Mouse (Mus musculus): ENCODE measurements at regions not wholly inside any gene's neighbourhood (a gene's known extent, or its start where the extent isn't known, plus 50 kb on each side); places are given as distances from the start of the nearest gene placed in this dataset.

- no peak for DNase-seq (ENCODE audit: low read depth, low spot score)
Measured at GRCm38 (mm10) chr7:36829710-36830109, 131.8 kb downstream of the Tshz3 start.

- DNase-seq (ENCODE audit: low read depth, low spot score) = no peak
Measured at GRCm38 (mm10) chr7:36830155-36830554, 132.2 kb downstream of the Tshz3 start.

GRCm38 (mm10) chr7:36848279-36848678 lies 150.4 kb downstream of the Tshz3 start:
- DNase-seq (ENCODE audit: low read depth, low spot score) = no peak

GRCm38 (mm10) chr7:36851275-36851889 lies 153.5 kb downstream of the Tshz3 start:
- no peak for DNase-seq (ENCODE audit: low read depth, low spot score)

GRCm38 (mm10) chr7:36854308-36854707 lies 156.4 kb downstream of the Tshz3 start:
- DNase-seq (ENCODE audit: low read depth, low spot score) = no peak

- no peak for DNase-seq (ENCODE audit: low read depth, low spot score)
Measured at GRCm38 (mm10) chr7:36859428-36859827, 161.5 kb downstream of the Tshz3 start.

- no peak for DNase-seq (ENCODE audit: low read depth, low spot score)
Measured at GRCm38 (mm10) chr7:36862481-36862880, 164.6 kb downstream of the Tshz3 start.

GRCm38 (mm10) chr7:36863745-36864144 lies 165.8 kb downstream of the Tshz3 start:
- no peak for DNase-seq (ENCODE audit: low read depth, low spot score)

- DNase-seq (ENCODE audit: low read depth, low spot score) = no peak
Measured at GRCm38 (mm10) chr7:36864675-36865074, 166.8 kb downstream of the Tshz3 start.

- DNase-seq (ENCODE audit: low read depth, low spot score) = no peak
Measured at GRCm38 (mm10) chr7:36866602-36867001, 168.7 kb downstream of the Tshz3 start.

- no peak for DNase-seq (ENCODE audit: low read depth, low spot score)
Measured at GRCm38 (mm10) chr7:36874004-36874403, 176.1 kb downstream of the Tshz3 start.

- no peak for DNase-seq (ENCODE audit: low read depth, low spot score)
Measured at GRCm38 (mm10) chr7:36877686-36878085, 179.8 kb downstream of the Tshz3 start.

- no peak for DNase-seq (ENCODE audit: low read depth, low spot score)
Measured at GRCm38 (mm10) chr7:36892776-36893500, 195.0 kb downstream of the Tshz3 start.

GRCm38 (mm10) chr7:36896339-36896738 lies 198.4 kb downstream of the Tshz3 start:
- no peak for DNase-seq (ENCODE audit: low read depth, low spot score)

GRCm38 (mm10) chr7:36901537-36901936 lies 203.6 kb downstream of the Tshz3 start:
- DNase-seq (ENCODE audit: low read depth, low spot score) = no peak

- DNase-seq (ENCODE audit: low read depth, low spot score) = no peak
Measured at GRCm38 (mm10) chr7:36913304-36913703, 215.4 kb downstream of the Tshz3 start.

GRCm38 (mm10) chr7:36914261-36914660 lies 216.3 kb downstream of the Tshz3 start:
- no peak for DNase-seq (ENCODE audit: low read depth, low spot score)

- no peak for DNase-seq (ENCODE audit: low read depth, low spot score)
Measured at GRCm38 (mm10) chr7:36915171-36915570, 217.3 kb downstream of the Tshz3 start.

- no peak for DNase-seq (ENCODE audit: low read depth, low spot score)
Measured at GRCm38 (mm10) chr7:36917011-36917410, 219.1 kb downstream of the Tshz3 start.

GRCm38 (mm10) chr7:36919413-36919812 lies 221.5 kb downstream of the Tshz3 start:
- no peak for DNase-seq (ENCODE audit: low read depth, low spot score)

GRCm38 (mm10) chr7:36921003-36921402 lies 223.1 kb downstream of the Tshz3 start:
- no peak for DNase-seq (ENCODE audit: low read depth, low spot score)

GRCm38 (mm10) chr7:36933490-36933889 lies 235.6 kb downstream of the Tshz3 start:
- no peak for DNase-seq (ENCODE audit: low read depth, low spot score)

GRCm38 (mm10) chr7:36934792-36935555 lies 237.1 kb downstream of the Tshz3 start:
- no peak for DNase-seq (ENCODE audit: low read depth, low spot score)
